Mouse (Mus musculus): ENCODE data around the gene Olfr870.
"Not testable (repeated sequence)": the region's sequence is repeated elsewhere in the genome, so short reads cannot be mapped to it uniquely, and the experiment has no call there.

Olfr870 gene

GRCm38 (mm10) chr9:20173957-20174356 lies at the start of gene Olfr870:
Olfr870 (minus strand) TSS chr9:20174057.
- no peak for DNase-seq (ENCODE audit: low spot score in 2 of 2)

DNA sequence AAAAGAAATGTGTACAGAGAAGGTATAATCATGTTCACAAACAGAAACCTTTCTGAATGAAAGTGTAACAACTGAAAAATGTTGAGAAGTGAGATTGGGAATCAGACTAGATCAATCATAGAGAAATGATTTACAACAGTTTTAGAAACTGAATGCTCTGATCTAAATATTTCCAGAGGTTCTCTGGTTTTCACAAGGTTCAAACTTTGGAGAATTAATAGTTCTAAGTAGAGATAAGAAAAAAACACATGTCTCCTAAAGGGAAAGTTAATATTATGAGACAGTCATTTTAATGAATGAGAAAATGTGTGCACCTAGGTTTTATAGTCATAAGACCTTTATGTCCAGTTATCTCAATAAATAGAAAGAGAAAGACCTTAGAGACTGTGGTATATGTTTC lies 38.0 kb upstream of the Olfr870 start, which contains the start of gene Olfr871:
Gene Olfr871 (plus strand): TSS at position 301 of the 400 bp plus-strand sequence.
- DNase-seq (ENCODE audit: low spot score in 2 of 2) = no peak

GRCm38 (mm10) chr9:20211477-20211876 lies 37.6 kb upstream of the Olfr870 start:
- DNase-seq (ENCODE audit: low spot score in 2 of 2) = no peak

DNA sequence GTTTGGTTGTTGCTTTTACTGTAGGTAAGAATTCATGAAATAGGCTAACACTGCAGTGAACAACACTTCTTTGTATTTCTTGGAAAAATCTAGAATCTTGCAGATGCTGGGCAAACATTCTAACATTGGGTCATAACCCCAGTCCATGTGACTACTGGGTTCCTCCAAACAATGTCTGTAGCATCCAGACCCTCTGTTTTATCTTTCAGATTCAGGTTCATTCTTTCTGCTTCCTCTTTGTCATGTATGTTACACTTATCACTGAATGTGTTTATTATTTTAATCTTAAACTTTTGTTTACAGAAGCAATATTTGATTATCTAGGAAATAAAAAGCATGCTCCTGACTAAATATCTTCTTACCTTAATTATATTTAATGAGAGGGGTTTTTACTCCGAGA lies 37.0 kb upstream of the Olfr870 start:
- no peak for DNase-seq (ENCODE audit: low spot score in 2 of 2)

DNA sequence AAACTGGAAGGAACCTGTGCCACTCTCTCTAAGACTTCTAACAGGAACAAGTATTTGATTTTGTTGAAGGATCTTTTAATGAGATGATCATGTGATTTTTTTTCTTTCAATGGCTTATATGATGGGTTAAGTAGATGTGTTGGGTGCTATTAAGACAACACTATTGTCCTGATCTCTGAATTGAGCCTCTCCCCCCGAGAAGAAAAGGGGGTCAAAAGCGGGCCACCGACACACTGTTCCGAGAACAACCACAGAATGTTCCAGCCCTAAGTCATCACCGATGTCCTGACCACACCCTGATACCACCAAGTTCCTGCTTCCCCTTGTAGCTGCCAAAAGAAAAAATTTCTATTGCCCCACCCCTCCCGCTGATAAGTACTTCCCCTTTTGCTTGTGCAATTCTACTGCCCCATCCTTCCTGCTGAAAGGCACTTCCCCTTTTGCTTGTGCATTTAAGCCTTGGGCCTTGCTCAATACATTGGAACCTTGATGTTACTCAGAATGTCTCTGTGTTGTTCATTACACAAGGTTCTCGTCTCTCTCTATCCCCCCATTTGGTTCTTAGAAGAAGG lies 29.6 kb upstream of the Olfr870 start:
- not testable (repeated sequence) for DNase-seq (ENCODE audit: low spot score in 2 of 2)

GRCm38 (mm10) chr9:20202131-20202530 lies 28.3 kb upstream of the Olfr870 start:
- DNase-seq (ENCODE audit: low spot score in 2 of 2) = no peak

- DNase-seq (ENCODE audit: low spot score in 2 of 2) = no peak
Observed at GRCm38 (mm10) chr9:20179463-20179862, 5.6 kb upstream of the Olfr870 start.

GRCm38 (mm10) chr9:20149706-20150105 lies 24.2 kb downstream of the Olfr870 start:
- no peak for DNase-seq (ENCODE audit: low spot score in 2 of 2)

DNA sequence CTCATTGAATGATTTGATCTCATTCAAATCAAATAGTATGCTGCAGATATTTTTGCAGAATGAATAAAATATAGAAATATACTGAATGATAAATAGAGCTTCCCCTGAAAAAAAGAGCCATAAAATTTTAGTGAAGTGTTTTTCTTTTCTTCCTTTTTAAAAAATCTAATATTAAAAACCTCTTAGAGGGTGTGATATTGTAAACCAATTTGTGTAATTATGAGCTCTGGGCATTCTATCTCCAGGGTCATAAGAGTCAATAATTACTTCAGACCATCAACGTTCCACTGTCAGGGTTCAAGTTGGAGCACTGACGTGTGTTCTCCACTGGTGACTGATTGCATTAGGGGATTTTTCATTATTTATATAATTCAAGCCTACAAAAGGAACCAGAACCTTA lies 45.1 kb downstream of the Olfr870 start, which contains the start of gene Olfr869:
Gene Olfr869 (plus strand): TSS at position 301 of the 400 bp plus-strand sequence.
- no peak for DNase-seq (ENCODE audit: low spot score in 2 of 2)

Measured in left cerebral cortex, adult 9 months (tissue).